Mouse (Mus musculus) midbrain, embryonic 12.5 days (tissue): Measurements from ENCODE around the gene Faap100. TPM values are rescaled to one million over a fixed set of nuclear protein-coding genes. Genes with fewer than 3 reads are reported as not detected.
A peak's percentile ranks its signal among the peaks of the same experiment; 100 is the strongest.
"Not testable (repeated sequence)": the region's sequence is repeated elsewhere in the genome, so short reads cannot be mapped to it uniquely, and the experiment has no call there.

Experiments
- ATAC-seq: fragments of 200-750 bp; cut with Nextera tagmentation; 2 replicates; pipeline ENCODE4 v1.8.0; 2017; ENCODE audit warnings: low read depth, moderate TSS enrichment, moderate library complexity; ENCODE audit not compliant: low FRiP score
- H3K27ac ChIP-seq: fragments of 300-500 bp; sonication (generic); replicated peaks from 2 replicates; pipeline ENCODE4 v1.5.1; 2016; ENCODE audit warnings: mild to moderate bottlenecking
- H3K27me3 ChIP-seq: fragments of 300-500 bp; sonication (generic); 2 replicates; pipeline ENCODE4 v1.6.1; 2016; ENCODE audit warnings: mild to moderate bottlenecking
- H3K36me3 ChIP-seq: fragments of 300-500 bp; sonication (generic); 2 replicates; pipeline ENCODE4 v1.6.1; 2016
- H3K4me1 ChIP-seq: fragments of 300-500 bp; sonication (generic); 2 replicates; pipeline ENCODE4 v1.6.1; 2016
- H3K4me2 ChIP-seq: fragments of 300-500 bp; sonication (generic); replicated peaks from 2 replicates; pipeline ENCODE4 v1.6.1; 2016; ENCODE audit warnings: mild to moderate bottlenecking, moderate library complexity
- H3K4me3 ChIP-seq: fragments of 300-500 bp; sonication (generic); 2 replicates; pipeline ENCODE4 v1.5.1; 2016; ENCODE audit warnings: mild to moderate bottlenecking
- H3K9ac ChIP-seq: fragments of 300-500 bp; sonication (generic); replicated peaks from 2 replicates; pipeline ENCODE4 v1.6.1; 2016; ENCODE audit warnings: mild to moderate bottlenecking, moderate library complexity
- H3K9me3 ChIP-seq: fragments of 300-500 bp; sonication (generic); 2 replicates; pipeline ENCODE4 v1.6.1; 2016; ENCODE audit warnings: mild to moderate bottlenecking
- WGBS: fragments of 180-500 bp; shearing (Covaris S2); methylation state at CpG from one replicate; pipeline ENCODE4 v1.1.7; 2016; 5-methylcytosine and 5-hydroxymethylcytosine counted together
- polyA plus RNA-seq: library from polyadenylated mRNA; unstranded; fragments of >200 nt; fragmentation: Nextera tagmentation; extraction: Ambion mirVana; gene quantifications from 2 replicates; pipeline ENCODE4 v1.2.1, GENCODE M21; 2016

Faap100 gene
- polyA plus RNA-seq, 1 experiment from 2014 or later = 51.3 TPM

DNA sequence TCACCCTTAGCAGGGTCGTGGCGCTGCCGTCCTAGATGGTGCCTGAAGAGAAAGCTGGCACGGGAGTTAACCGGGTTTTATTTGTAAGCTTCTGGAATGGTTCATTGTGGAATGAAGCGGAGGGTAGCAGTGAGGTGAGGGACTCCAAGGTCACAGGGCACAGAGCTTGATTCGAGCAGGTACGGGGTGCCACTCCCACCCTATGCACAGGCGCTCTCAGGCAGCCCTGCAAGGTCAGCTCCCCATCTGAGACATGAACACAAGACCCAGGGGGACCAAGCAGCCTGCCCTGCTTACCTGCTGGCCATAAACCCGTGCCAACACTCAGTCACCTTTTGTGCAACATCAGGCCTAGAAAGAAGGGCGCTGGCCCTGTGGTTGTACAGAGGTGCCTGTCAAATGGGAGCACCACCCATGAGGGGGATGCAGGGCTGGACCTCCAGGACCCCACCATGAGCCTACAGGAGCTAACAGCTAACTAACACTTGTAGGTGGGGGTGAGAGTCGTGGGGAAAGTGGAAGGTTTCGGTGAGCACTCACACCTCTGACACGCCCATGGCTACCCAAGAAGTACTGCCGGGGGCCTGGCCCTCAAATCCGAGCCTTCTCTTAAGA is 29.1 kb downstream of the Faap100 start:
- H3K9me3 ChIP-seq = no peaks in the 10 kb centered on the region
- 3% methylated on average over 16 of the region's 16 CpGs for WGBS
- peak overlapping the region; percentile 100 for H3K9ac ChIP-seq
- H3K4me3 ChIP-seq = peak overlapping the region; percentile 100
- peak overlapping the region; percentile 100 for H3K27ac ChIP-seq
- peaks cover 46% of the 10 kb centered on the region for H3K4me1 ChIP-seq
- H3K4me2 ChIP-seq = peak overlapping the region; percentile 64
- peaks cover 11% of the 10 kb centered on the region; the same call in 1 of the 2 replicates for H3K27me3 ChIP-seq
- peak; percentile 9 for ATAC-seq
- peaks cover 16% of the 10 kb centered on the region for H3K36me3 ChIP-seq

DNA sequence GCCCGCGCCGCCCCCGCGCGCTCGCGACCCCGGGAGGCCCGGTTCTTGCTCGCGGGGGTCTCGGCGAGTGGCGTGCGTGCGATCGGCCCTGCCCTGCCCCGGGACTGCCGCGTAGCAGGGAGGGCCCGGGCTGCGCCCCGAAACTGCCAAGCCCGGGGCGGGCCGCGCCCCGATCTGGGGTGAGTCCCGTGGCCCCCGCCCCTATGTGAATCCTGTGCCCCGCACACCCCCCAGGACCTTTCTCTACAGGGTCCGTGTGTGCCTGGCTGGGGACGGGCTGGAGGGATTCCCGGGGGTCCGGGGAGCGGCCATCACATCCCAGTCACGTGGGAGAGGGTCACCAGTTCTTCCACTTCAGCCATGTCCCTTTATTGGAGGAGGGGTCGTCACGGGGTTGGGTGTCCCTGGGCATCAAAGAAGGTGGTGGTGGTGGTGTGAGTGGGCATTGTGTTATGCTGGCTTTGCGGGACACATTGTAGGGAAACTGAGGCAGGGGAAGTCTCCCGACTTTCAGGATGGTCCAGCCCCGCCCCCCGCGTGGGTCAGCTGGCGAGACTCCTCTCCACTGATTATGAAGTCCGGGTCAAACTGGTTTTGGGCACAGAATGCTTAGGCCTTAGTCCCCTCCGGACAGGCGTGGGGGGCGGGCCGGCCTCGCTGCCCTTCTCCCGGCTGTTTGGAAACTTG is 29.7 kb downstream of the Faap100 start:
- no peaks in the 10 kb centered on the region for H3K9me3 ChIP-seq
- peak; percentile 59 for ATAC-seq
- under 1% methylated on average over 53 of the region's 53 CpGs for WGBS

DNA sequence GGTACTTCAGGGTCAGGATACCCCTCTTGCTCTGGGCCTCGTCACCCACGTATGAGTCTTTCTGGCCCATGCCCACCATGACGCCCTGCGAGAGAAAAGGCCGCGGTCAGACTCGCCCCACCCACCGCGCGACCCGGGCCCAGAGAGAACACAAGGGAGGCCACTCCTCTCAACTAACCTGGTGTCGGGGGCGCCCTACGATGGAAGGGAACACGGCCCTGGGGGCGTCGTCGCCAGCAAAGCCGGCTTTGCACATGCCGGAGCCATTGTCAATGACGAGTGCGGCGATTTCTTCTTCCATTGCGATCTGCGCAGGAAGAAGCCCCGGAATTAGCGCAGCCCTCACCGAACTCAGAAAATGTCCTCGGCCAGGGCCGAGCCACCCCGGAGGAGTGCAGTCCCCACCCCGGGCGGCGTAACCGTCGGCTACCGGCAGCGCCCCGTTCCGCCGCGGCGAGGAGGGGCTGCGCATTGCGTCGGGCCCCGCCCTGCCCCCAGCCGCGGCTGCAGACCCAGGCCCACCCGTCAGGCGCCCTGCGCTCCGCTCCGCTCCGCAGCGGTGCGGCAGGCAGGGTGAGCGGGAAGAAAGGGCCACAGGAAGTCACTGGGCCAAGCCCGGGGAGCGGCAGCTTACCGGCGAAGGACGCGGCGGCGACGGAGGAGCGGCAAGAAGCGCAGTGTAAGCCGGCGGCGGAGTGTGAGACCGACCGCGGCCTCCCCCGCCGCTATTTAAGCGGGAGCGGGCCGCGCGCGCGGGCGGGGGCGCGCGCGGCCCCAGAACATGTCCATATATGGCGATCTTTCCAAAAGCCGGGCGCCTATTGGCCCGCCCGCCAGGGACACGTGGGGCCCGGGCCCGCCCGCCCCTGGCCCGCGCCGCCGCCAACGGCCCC is 30.5 kb downstream of the Faap100 start, which contains the start of gene Actg1:
TSS of gene Actg1 (minus strand) at position 752 of the 893 bp plus-strand sequence.
- Histone ChIP-seq H3K4me2 (peak within 1 kb of the TSS; percentile 68), H3K9me3 (no peaks in the 10 kb centered on the region), H3K4me1 (peaks cover 38% of the 10 kb centered on the region), H3K36me3 (peaks cover 16% of the 10 kb centered on the region), H3K9ac (peak within 1 kb of the TSS; percentile 100), H3K4me3 (peak within 1 kb of the TSS; percentile 100), H3K27ac (peak within 1 kb of the TSS; percentile 100), H3K27me3 (peaks cover 7% of the 10 kb centered on the region; the same call in 1 of the 2 replicates)
- ATAC-seq = peak; percentile 84
- WGBS = under 1% methylated on average over 78 of the region's 103 CpGs

More for the DNA sequence above, 29.7 kb downstream of the Faap100 start:
- Histone ChIP-seq H3K9ac (peak overlapping the region; percentile 100), H3K4me1 (peaks cover 44% of the 10 kb centered on the region), H3K4me3 (peak overlapping the region; percentile 100), H3K36me3 (peaks cover 16% of the 10 kb centered on the region), H3K27me3 (peaks cover 11% of the 10 kb centered on the region; the same call in 1 of the 2 replicates), H3K4me2 (peak overlapping the region; percentile 64), H3K27ac (peak overlapping the region; percentile 100)

DNA sequence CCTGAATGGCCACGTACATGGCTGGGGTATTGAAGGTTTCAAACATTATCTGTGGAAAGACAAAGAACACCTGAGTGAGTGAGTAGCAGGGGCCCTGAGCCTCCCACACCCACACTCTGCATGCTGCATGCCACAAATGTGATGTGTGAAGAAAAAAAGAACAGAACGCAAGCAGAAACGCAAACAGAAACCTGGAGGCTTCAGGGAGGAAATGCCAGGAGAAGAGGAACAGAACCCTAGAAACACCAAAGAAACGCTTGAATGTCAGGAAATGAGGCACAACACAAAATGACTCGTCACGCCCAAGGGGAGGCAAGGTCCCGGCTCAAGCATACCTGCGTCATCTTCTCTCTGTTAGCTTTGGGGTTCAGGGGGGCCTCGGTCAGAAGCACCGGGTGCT is 31.3 kb downstream of the Faap100 start:
- peak overlapping the region; percentile 100 for H3K9ac ChIP-seq
- peak overlapping the region; percentile 100 for H3K27ac ChIP-seq
- H3K36me3 ChIP-seq = peaks cover 16% of the 10 kb centered on the region
- no peak for ATAC-seq
- peak overlapping the region; percentile 100 for H3K4me3 ChIP-seq
- no peaks in the 10 kb centered on the region for H3K9me3 ChIP-seq
- WGBS = 11% methylated on average over 10 of the region's 10 CpGs
- peaks cover 32% of the 10 kb centered on the region for H3K4me1 ChIP-seq
- peaks cover 4% of the 10 kb centered on the region; the same call in 1 of the 2 replicates for H3K27me3 ChIP-seq
- H3K4me2 ChIP-seq = peak overlapping the region; percentile 68

DNA sequence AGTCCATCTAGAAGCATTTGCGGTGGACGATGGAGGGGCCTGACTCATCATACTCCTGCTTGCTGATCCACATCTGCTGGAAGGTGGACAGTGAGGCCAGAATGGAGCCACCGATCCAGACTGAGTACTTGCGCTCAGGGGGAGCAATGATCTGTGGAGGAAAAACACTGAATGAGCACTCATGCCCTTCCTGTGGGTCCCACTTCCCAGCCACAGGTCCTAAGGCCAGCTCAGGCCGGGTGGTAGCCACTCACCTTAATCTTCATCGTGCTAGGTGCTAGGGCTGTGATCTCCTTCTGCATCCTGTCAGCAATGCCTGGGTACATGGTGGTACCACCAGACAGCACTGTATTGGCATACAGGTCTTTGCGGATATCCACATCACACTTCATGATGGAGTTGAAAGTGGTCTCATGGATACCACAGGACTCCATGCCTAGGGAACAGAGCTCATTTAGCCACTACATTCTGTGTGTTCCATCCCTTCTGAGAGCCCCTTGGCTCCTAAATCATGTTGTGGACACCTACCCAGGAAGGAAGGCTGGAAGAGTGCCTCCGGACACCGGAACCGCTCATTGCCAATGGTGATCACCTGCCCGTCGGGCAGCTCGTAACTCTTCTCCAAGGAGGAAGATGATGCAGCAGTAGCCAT is 32.1 kb downstream of the Faap100 start:
- H3K36me3 ChIP-seq = peaks cover 16% of the 10 kb centered on the region
- not testable (repeated sequence) for H3K9me3 ChIP-seq, H3K27ac ChIP-seq, ATAC-seq, H3K27me3 ChIP-seq
- peak overlapping the region; percentile 46 for H3K4me3 ChIP-seq
- 75% methylated on average over 11 of the region's 13 CpGs for WGBS
- H3K4me2 ChIP-seq = peak overlapping the region; percentile 69
- peaks cover 32% of the 10 kb centered on the region for H3K4me1 ChIP-seq
- H3K9ac ChIP-seq = peak overlapping the region; percentile 64

DNA sequence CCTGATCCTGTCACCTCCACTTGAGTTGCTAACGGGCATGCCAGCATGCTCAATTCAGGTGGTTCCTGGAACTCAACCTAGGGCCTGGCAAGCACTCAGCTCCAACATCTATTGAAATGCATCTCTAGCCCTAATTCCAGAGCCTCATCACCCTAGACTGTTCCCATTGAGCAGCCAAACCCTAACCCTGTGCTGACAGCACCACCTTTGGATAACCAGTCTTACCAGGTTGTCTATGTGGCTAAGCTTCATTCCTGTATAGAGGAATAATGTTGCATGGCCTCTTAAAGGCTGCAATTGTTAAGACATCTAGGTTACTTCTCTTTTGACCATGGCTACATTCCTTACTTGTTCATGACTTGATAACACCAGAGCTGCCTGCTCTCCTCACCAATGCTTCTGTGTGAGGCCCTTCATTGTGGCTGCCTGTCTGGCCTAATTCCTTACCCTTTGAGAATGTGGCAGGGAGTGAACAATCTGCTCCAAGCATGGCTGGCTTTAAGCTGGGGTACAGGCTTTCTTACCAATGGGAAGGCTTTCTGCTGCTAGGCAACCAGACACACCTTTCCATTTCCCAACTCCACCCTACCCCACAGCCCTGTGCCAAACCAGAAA is 33.4 kb downstream of the Faap100 start:
- Histone ChIP-seq H3K27ac (peak overlapping the region; percentile 60; the same call in 1 of the 2 replicates), H3K4me3 (peak overlapping the region; percentile 28), H3K4me2 (peak overlapping the region; percentile 47), H3K9ac (peak overlapping the region; percentile 17), H3K27me3 (no peaks in the 10 kb centered on the region), H3K9me3 (no peaks in the 10 kb centered on the region), H3K36me3 (peaks cover 16% of the 10 kb centered on the region), H3K4me1 (peaks cover 23% of the 10 kb centered on the region)
- ATAC-seq = no peak
- 44% methylated on average over 1 of the region's 1 CpGs for WGBS

DNA sequence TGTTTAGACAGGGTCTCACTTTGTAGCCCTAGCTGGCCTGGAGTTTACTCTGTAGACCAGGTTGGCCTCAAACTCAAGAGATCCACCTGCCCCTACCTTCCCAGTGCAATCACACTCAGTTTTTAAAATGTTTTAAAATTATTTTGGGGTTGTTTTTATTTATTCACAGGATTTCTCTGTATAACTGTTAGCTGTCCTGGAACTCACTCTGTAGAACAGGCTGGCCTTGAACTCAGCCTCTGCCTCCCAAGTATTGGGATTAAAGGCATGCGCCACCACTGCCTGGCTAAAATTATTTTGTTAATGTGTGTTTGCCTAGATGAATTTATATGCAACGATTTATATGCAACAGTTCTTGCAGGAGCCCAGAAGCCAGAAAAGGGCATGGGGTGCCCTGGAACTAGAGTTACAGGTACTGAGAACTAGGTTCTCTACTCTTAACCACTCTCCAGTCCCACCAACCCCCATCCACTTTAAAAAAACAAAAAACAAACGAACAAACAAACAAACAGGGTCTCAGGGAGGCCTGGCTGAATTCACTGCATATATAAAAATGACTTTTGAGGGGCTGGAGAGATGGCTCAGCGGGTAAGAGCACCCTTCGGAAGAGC is 34.1 kb downstream of the Faap100 start:
- whole genome bisulfite sequencing = 72% methylated on average over 5 of the region's 5 CpGs
- H3K27me3 ChIP-seq = no peaks in the 10 kb centered on the region
- H3K36me3 ChIP-seq = peaks cover 16% of the 10 kb centered on the region
- no peak overlapping the region for H3K4me2 ChIP-seq
- H3K27ac ChIP-seq = peak overlapping the region; percentile 47
- peaks cover 15% of the 10 kb centered on the region for H3K4me1 ChIP-seq
- no peaks in the 10 kb centered on the region for H3K9me3 ChIP-seq
- ATAC-seq = no peak
- no peak overlapping the region for H3K9ac ChIP-seq
- no peak overlapping the region for H3K4me3 ChIP-seq

DNA sequence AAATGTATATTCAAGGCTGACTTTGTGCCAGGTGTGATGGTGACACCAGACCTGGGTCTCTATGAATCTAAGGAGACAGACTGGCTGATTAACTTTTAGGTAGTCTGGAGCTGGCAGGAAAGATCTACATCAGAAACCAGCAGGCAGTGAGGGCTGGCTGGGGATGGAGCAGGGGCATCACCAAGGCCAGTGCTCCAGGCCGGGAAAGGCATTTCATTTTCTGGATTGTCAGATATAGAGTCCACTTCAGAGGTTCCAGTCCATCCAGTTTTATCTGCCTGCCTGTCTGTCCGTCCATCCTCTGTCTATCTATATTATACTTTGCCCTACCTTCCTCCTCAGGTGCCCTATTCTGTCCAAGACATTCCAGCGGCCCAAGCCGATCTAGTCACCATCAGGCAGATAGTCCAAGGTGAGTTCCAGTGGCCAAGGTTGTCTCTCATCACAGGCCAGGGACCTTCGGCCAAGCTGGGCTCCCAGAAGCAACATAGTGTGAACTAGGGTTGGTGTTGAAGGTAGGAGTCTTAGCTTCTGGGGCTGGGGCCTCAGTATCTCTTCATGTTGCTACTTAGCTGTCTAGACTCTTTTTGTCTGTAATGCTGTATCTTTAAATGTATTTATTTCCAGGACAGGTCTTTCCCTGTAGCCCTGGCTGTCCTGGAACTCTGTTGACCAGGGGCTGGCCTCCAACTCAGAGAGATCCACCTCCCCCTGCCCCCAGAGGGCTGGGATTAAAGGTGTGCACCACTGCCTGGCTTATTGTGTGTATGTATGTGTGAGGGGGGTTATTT is 34.9 kb downstream of the Faap100 start:
- Histone ChIP-seq H3K27ac (peak overlapping the region; percentile 47), H3K9me3 (no peaks in the 10 kb centered on the region), H3K4me2 (no peak overlapping the region), H3K9ac (no peak overlapping the region), H3K36me3 (peaks cover 16% of the 10 kb centered on the region), H3K4me1 (peaks cover 11% of the 10 kb centered on the region), H3K4me3 (no peak overlapping the region), H3K27me3 (no peaks in the 10 kb centered on the region)
- ATAC-seq = no peak
- 78% methylated on average over 5 of the region's 5 CpGs for WGBS

DNA sequence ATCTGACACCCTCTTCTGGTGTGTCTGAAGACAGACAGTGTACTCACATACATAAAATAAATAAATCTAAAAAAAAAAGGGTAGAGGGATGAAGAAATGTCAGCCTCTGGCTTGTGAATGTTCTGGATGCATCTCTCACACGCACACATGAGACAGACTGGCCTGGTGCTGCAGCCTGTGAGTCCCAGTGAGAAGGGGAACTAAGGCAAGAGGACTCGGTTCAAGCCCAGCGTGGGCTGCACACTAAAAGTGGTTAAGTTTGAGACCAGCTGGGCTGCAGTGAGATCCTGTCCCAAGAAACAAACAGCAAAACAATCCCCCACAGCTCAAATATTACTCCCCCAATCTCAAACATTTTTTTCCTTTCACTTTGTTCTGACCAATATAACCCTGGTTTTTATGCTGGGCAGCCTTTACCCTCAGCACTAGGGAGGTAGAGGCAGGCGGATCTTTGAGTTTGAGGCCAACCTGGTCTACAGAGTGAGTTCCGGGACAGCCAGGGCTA is 35.9 kb downstream of the Faap100 start:
- H3K36me3 ChIP-seq = peaks cover 16% of the 10 kb centered on the region
- H3K27ac ChIP-seq = no peak overlapping the region
- H3K27me3 ChIP-seq = no peaks in the 10 kb centered on the region
- no peak overlapping the region for H3K4me2 ChIP-seq
- no peak overlapping the region for H3K9ac ChIP-seq
- H3K4me1 ChIP-seq = peaks cover 11% of the 10 kb centered on the region
- H3K4me3 ChIP-seq = no peak overlapping the region
- no peaks in the 10 kb centered on the region for H3K9me3 ChIP-seq
- ATAC-seq = no peak
- 95% methylated on average over 5 of the region's 5 CpGs for WGBS

DNA sequence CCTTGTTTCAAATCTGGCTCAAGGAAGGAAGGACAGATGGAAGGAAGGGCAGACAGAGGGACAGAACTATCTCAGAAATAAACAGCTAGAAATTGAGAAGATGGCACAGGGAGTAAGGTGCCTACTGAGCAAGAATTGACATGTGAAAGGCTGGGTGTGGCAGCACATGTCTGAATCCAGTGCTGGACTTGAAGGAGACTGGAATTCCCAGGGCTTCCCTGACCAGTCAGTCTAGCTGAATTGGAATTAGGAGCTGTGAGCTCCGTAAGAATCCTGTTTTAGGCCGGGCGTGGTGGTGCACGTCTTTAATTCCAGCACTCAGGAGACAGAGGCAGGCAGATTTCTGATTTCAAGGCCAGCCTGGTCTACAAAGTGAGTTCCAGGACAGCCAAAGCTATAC is 36.9 kb downstream of the Faap100 start:
- Histone ChIP-seq H3K27ac (no peak overlapping the region), H3K4me2 (no peak overlapping the region), H3K36me3 (peaks cover 11% of the 10 kb centered on the region), H3K9ac (no peak overlapping the region), H3K27me3 (no peaks in the 10 kb centered on the region), H3K4me3 (no peak overlapping the region), H3K9me3 (no peaks in the 10 kb centered on the region), H3K4me1 (peaks cover 10% of the 10 kb centered on the region)
- ATAC-seq = no peak
- 92% methylated on average over 4 of the region's 4 CpGs for WGBS
